Mouse (Mus musculus) myocyte (in vitro differentiated cells): Measurements from ENCODE around the gene Arhgef16.

Experiments used
- E2F4 ChIP-seq: IDR thresholded peaks from one replicate; pipeline ENCODE4 v1.6.1; 2011; ENCODE audit warnings: mild to moderate bottlenecking, control low read depth, moderate library complexity; ENCODE audit not compliant: insufficient read depth
- MAX ChIP-seq: IDR thresholded peaks from one replicate; pipeline ENCODE4 v1.6.1; 2011; ENCODE audit warnings: low read depth, mild to moderate bottlenecking, control low read depth
- MYOD1 ChIP-seq, 3 experiments: IDR thresholded peaks; one replicate each; pipeline ENCODE4 v1.6.1; 2011; ENCODE audit warnings: control low read depth in 2 of 3, low read depth in 2 of 3, mild to moderate bottlenecking in 2 of 3, moderate library complexity in 1 of 3; ENCODE audit not compliant: insufficient read length in 2 of 3, control insufficient read depth in 1 of 3
- MYOG ChIP-seq, 3 experiments: IDR thresholded peaks; one replicate each; pipeline ENCODE4 v1.6.1; 2011; ENCODE audit warnings: control low read depth in 2 of 3, low read depth in 2 of 3, mild to moderate bottlenecking in 2 of 3; ENCODE audit not compliant: insufficient read length in 2 of 3, control insufficient read depth in 1 of 3, insufficient read depth in 1 of 3
- POLR2A ChIP-seq: IDR thresholded peaks from one replicate; pipeline ENCODE4 v1.6.1; 2011; ENCODE audit warnings: low read depth, mild to moderate bottlenecking, control low read depth, moderate library complexity; ENCODE audit not compliant: insufficient read length
- POLR2AphosphoS2 ChIP-seq: IDR thresholded peaks from one replicate; pipeline ENCODE4 v1.6.1; 2011; ENCODE audit warnings: low read depth, control low read depth; ENCODE audit not compliant: insufficient read length
- TCF12 ChIP-seq: IDR thresholded peaks from one replicate; pipeline ENCODE4 v1.6.1; 2011; ENCODE audit warnings: mild to moderate bottlenecking, control low read depth; ENCODE audit not compliant: poor library complexity, insufficient read depth, severe bottlenecking
- USF1 ChIP-seq: IDR thresholded peaks from one replicate; pipeline ENCODE4 v1.6.1; 2011; ENCODE audit warnings: low read depth, mild to moderate bottlenecking, control low read depth, moderate library complexity

- TF ChIP-seq USF1 = no peak
- TF ChIP-seq POLR2A = no peak
- TF ChIP-seq TCF12 = no peak
- no peak for TF ChIP-seq E2F4
- TF ChIP-seq POLR2AphosphoS2 = no peak
- no peak for TF ChIP-seq MYOG (IDR thresholded peaks at IDR 0.05; ENCODE audit: control insufficient read depth in 1 of 3, insufficient read depth in 1 of 3, insufficient read length in 2 of 3, low read depth in 2 of 3)
- TF ChIP-seq MYOD1 (IDR thresholded peaks at IDR 0.05; ENCODE audit: control insufficient read depth in 1 of 3, insufficient read length in 2 of 3, low read depth in 2 of 3) = no peak
- TF ChIP-seq MAX = no peak
These were observed 23.9 kb upstream of the Arhgef16 start for GRCm38 (mm10) chr4:154325410-154325809.
